ENCODE assay signal across 12 mouse cellular contexts in genomic region chr7:122558085-122558811, GRCm38 (mm10).
DNase-seq lines count a peak whose midpoint lies in the region; ATAC-seq lines count a peak whose summit lies in the region.
"Had no signal": no experiment of that assay in that cellular context is flagged by ENCODE, and none has a peak within 500 bp of the region (broad histone marks: within the 10 kb centered on the region; RNA-seq: fewer than 3 reads in every experiment).

No protein-coding gene starts in this region.

- H3K27ac ChIP-seq in lung, embryonic 15.5 days = peak overlapping the region; percentile 1; the same call in 1 of the 2 replicates
- H3K27ac ChIP-seq in forebrain, embryonic 14.5 days (ENCODE audit: low read depth, low read length) = peak overlapping the region; percentile 40; the same call in 1 of the 2 replicates
- 0 out of 2 replicates have a peak overlapping the region, but pooled peaks have one; percentile 3 for H3K27ac ChIP-seq in midbrain, embryonic 16.5 days (ENCODE audit: low read length)
- H3K27ac ChIP-seq: macrophage had no signal

- no peak; the same call in 1 of the 2 replicates for ATAC-seq in lung, embryonic 15.5 days (ENCODE audit: borderline replicate concordance, extremely low read depth, low FRiP score, low TSS enrichment)
- peak; percentile 76 for ATAC-seq in forebrain, embryonic 14.5 days
- ATAC-seq in midbrain, embryonic 16.5 days = no peak
- ATAC-seq: intestine, embryonic 16.5 days had no signal

- WGBS in lung, embryonic 15.5 days = 37% methylated on average over 7 of the region's 7 CpGs
- 27% methylated on average over 7 of the region's 7 CpGs for WGBS in forebrain, embryonic 14.5 days
- WGBS in midbrain, embryonic 16.5 days = 49% methylated on average over 7 of the region's 7 CpGs

- H3K36me3 ChIP-seq in lung, embryonic 15.5 days = no peaks in the 10 kb centered on the region
- no peaks in the 10 kb centered on the region for H3K36me3 ChIP-seq in forebrain, embryonic 14.5 days (ENCODE audit: control insufficient read depth, insufficient read depth, low read length)
- H3K36me3 ChIP-seq in midbrain, embryonic 16.5 days (ENCODE audit: control insufficient read depth, insufficient read depth, low read length) = no peaks in the 10 kb centered on the region

- no peak overlapping the region for H3K9ac ChIP-seq in lung, embryonic 15.5 days
- H3K9ac ChIP-seq in forebrain, embryonic 14.5 days (ENCODE audit: low read length) = no peak overlapping the region
- H3K9ac ChIP-seq in midbrain, embryonic 16.5 days (ENCODE audit: low read depth, low read length) = no peak overlapping the region

- H3K4me2 ChIP-seq in lung, embryonic 15.5 days = no peak overlapping the region
- H3K4me2 ChIP-seq in forebrain, embryonic 14.5 days (ENCODE audit: low read length) = no peak overlapping the region
- no peak overlapping the region for H3K4me2 ChIP-seq in midbrain, embryonic 16.5 days (ENCODE audit: low read length)

- H3K4me3 ChIP-seq in lung, embryonic 15.5 days = no peak overlapping the region
- no peak overlapping the region for H3K4me3 ChIP-seq in forebrain, embryonic 14.5 days (ENCODE audit: low read depth, low read length)
- no peak overlapping the region for H3K4me3 ChIP-seq in midbrain, embryonic 16.5 days (ENCODE audit: low read depth, low read length)

- peaks cover 19% of the 10 kb centered on the region for H3K4me1 ChIP-seq in lung, embryonic 15.5 days
- H3K4me1 ChIP-seq in forebrain, embryonic 14.5 days (ENCODE audit: control insufficient read depth, insufficient read depth, low read length) = peaks cover 15% of the 10 kb centered on the region
- peaks cover 17% of the 10 kb centered on the region for H3K4me1 ChIP-seq in midbrain, embryonic 16.5 days (ENCODE audit: control insufficient read depth, insufficient read depth, low read length)

- H3K9me3 ChIP-seq in lung, embryonic 15.5 days = no peaks in the 10 kb centered on the region
- H3K9me3 ChIP-seq in forebrain, embryonic 14.5 days (replicated peaks; ENCODE audit: control insufficient read depth, low read length) = no peaks in the 10 kb centered on the region
- H3K9me3 ChIP-seq in midbrain, embryonic 16.5 days (replicated peaks; ENCODE audit: control insufficient read depth, low read length, poor library complexity, severe bottlenecking) = no peaks in the 10 kb centered on the region

- DNase-seq in lung, postnatal 4 days = no peak
- peak; percentile 30 for DNase-seq in embryo, embryonic 11 days
- DNase-seq in forebrain, embryonic 14.5 days (ENCODE audit: low spot score) = peak; percentile 71
- DNase-seq in cerebellum, adult 11-12 months = no peak
- no peak for DNase-seq in adrenal gland, adult 8-10 months
- DNase-seq: cerebellum, adult 8-10 months; kidney, postnatal 14 days; thymus, postnatal 36 days had no signal

- no peaks in the 10 kb centered on the region for H3K27me3 ChIP-seq in lung, embryonic 15.5 days
- no peaks in the 10 kb centered on the region for H3K27me3 ChIP-seq in forebrain, embryonic 14.5 days (replicated peaks; ENCODE audit: control insufficient read depth, insufficient read depth, low read length)
- H3K27me3 ChIP-seq in midbrain, embryonic 16.5 days (ENCODE audit: control insufficient read depth, insufficient read depth, low read depth, low read length) = no peaks in the 10 kb centered on the region

Comparison
In these comparisons a context has a peak if more than half of its experiments do, and no peak if none do; other contexts are left out.
1. DNase-seq: peak in embryo, embryonic 11 days (single experiment) and forebrain, embryonic 14.5 days (single experiment); none in lung, postnatal 4 days (0 of 2), cerebellum, adult 11-12 months (single experiment) and adrenal gland, adult 8-10 months (single experiment).
2. Peak in every context shown above with its lines, with median percentiles within 50 percentile points of each other: H3K27ac ChIP-seq.